Mouse (Mus musculus) layer of hippocampus, adult 2 months (tissue): ENCODE results near the gene Mrpl12. TPM values are rescaled to one million over a fixed set of nuclear protein-coding genes. Genes with fewer than 3 reads are reported as not detected.
A peak's percentile ranks its signal among the peaks of the same experiment; 100 is the strongest.

Source experiments
- DNase-seq, 2 experiments: peaks; one replicate each; pipeline ENCODE4 v3.0.0; 2022; ENCODE audit warnings: low spot score in 2 of 2
- H3K27ac ChIP-seq: fragments of 200-600 bp; 2 replicates; pipeline ENCODE4 v1.8.1; 2022
- H3K4me3 ChIP-seq: fragments of 200-600 bp; 2 replicates; pipeline ENCODE4 v1.8.1; 2022; ENCODE audit warnings: mild to moderate bottlenecking
- CTCF ChIP-seq: fragments of 200-600 bp; conservative IDR thresholded peaks from 2 replicates; pipeline ENCODE4 v1.8.1; 2022; ENCODE audit warnings: antibody characterized with exemption, mild to moderate bottlenecking, moderate library complexity
- long read RNA-seq, 2 experiments: library from polyadenylated mRNA; stranded (forward); transcript quantifications; one replicate each; pipeline ENCODE4 v2.0.0; 2021; ENCODE audit warnings: borderline mapping rate in 2 of 2
- total RNA-seq, 2 experiments: library from RNA; stranded (reverse); gene quantifications; 2 replicates each; pipeline ENCODE4 v1.2.3; 2021

The Mrpl12 gene
- total RNA-seq = 10 to 100 TPM; 63.2 to 68.1 TPM
- long read RNA-seq, experiment 1, transcript Mrpl12-201 (5 exons, 1,316 nt) = major isoform, 47 of 50 reads
- long read RNA-seq, experiment 1, partial matches to known transcripts = 0 of 50 reads
- long read RNA-seq, experiment 1, other reads (novel, unspliced or antisense) = 1 of 50 reads
- long read RNA-seq, experiment 2, transcript Mrpl12-201 (5 exons, 1,316 nt) = major isoform, 69 of 75 reads
- long read RNA-seq, experiment 2, partial matches to known transcripts = 0 of 75 reads
- long read RNA-seq, experiment 2, other reads (novel, unspliced or antisense) = 3 of 75 reads

DNA sequence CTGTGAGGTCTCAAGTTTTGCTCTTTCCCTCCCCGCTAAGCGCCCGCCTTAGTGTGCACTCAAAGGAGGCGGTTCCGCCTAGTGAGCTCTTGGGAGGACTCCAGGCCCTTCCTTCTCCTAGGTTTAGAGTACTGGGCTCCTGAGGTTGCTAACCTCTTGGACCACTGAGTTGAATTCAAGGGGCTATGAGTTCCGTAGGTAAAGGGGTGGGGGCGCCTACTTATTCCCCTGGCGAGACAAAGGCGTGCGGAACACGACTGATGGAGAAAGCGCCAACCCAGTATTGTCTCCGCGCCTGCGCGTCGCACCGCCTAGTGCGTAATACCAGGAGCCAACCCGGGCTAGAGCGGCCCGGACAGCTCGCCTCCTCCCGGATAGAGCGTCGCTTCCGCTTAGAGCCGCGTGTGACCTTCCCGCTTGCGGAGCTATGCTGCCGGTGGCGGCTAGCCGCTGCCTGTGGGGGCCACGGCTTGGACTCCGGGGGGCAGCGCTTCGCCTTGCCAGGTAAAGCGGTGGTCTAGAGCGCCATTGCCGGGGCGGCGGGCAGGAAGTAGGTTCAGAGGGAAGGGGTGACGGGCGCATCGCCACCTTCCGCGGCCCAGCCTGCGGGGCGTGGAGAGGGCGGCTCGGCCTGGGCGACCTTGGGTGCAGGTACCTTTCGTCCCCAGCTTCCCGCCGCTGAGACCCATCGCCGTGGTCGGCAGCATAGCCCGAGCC is at the start of gene Mrpl12:
Mrpl12 (plus strand) TSS at position 349 of the 717 bp plus-strand sequence.
- Histone ChIP-seq H3K4me3 (peak within 1 kb of the TSS; percentile 99), H3K27ac (peak within 1 kb of the TSS; percentile 95)
- TF ChIP-seq CTCF = no peak
- DNase-seq = peak; percentile 89 to 90

DNA sequence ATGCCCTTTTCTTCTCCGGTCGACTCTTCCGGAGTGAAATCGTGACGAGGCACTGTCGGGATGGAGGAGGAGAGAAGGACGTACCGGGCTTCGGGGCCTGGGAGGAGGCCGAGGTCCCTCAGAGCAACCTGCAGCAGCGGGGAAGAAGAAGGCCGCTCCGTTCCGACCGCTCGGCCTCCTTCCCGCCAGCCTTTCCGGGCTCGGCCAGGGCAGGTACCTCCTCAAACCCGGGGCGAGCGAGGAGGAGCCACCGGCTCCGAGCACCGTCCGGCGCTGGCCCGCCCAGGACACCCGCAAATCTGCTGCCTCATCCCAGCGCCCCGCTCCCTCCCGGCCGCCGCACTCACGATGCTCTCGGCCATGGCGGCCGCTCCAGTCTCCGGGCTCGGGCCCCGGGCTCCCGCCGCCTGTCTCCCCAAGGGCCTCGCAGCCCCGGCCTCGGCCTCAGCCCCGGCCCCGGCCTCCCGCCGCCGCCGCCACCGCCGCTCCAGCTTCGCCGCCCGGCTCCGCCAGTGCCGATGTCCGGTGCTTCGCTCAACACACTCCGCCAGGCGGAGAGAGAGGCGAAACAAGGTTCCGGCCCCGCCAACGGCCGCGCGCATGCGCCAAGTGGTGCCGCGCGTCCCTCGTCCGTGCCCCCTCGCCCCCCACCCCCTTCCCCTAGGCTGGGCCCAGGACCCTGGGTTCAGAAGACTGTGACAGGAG is 47.1 kb upstream of the Mrpl12 start, which contains the start of gene Nploc4:
Nploc4 (minus strand) TSS at position 557 of the 705 bp plus-strand sequence.
- peak; percentile 82 to 87 for DNase-seq
- peak within 1 kb of the TSS; percentile 97 for H3K4me3 ChIP-seq
- peak; percentile 51 for TF ChIP-seq CTCF
- peak within 1 kb of the TSS; percentile 96 for H3K27ac ChIP-seq

DNA sequence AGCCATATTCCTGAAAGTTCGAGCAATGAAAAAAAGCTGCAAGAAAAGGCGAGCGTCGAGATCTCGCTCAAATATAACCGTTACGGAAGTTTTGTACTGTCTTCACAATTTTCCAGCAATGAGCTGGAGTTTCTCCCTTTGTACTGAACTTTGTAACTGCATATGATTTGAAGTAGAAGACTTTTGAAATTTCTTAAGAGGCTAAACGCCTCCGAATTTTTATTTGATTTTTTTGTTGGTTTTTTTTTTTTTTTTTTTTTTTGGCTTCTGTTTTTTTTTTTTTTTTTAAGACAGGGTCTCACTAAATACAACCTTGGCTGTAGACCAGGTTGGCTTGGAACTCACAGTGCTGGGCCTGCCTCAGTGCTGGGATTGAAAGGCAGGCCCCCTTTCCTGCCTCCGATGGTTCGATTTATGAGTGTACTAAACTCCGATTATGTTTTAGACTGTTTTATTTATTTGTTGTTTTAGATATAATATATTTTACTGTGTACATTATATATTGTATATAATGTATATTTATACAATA is 46.5 kb upstream of the Mrpl12 start:
- Histone ChIP-seq H3K4me3 (peak overlapping the region; percentile 97), H3K27ac (peak overlapping the region; percentile 96)
- no peak for TF ChIP-seq CTCF
- DNase-seq = no peak

DNA sequence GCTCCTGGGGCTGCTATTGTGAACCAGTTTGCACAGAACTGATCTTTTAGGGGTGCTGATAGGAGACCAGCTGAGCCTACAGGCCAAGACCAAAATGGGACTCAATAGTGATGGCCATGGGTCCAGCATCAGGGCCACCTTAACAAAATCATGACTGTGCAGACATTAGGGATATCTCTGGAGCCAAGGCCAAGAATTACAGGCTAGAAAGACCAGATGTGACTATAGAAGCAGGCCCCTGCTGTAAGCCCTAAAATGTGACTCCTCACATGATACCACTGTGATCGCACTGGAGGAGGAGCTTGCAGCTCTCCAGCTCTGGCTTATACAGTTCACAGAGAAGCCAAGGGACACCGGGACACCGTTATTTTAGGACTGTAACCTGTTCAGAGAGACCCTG is 42.1 kb upstream of the Mrpl12 start, which contains the start of gene Tspan10:
Tspan10 (plus strand) TSS at position 301 of the 400 bp plus-strand sequence.
- Histone ChIP-seq H3K4me3 (no peak within 1 kb of the TSS), H3K27ac (no peak within 1 kb of the TSS)
- DNase-seq = no peak
- TF ChIP-seq CTCF = no peak

DNA sequence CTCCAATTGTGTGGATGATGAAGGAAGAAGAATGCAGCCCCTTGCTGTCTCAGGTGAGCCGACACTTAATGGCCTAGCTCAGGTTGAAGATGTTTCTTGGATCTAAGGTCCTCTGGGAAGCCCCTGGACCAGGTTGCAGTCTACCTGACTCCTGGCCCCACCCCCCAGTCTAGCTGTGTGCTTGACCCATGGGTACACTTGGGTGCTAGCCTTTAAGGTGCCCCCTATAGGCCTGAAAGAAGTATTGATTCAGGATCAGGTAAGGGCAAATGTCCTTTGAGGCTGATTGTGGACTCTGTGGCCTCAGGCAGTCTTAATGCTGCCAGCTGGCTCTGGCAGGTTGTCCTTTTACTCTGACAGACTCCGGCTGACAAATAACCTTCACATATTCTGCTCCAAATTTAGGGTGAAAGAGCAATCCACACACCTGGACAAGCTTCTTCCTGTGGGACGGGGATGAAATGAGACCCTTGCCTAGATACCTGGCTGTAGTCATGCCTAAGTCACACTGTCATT is 41.6 kb upstream of the Mrpl12 start:
- DNase-seq = no peak
- Histone ChIP-seq H3K27ac (no peak overlapping the region), H3K4me3 (no peak overlapping the region)
- TF ChIP-seq CTCF = peak; percentile 33

DNA sequence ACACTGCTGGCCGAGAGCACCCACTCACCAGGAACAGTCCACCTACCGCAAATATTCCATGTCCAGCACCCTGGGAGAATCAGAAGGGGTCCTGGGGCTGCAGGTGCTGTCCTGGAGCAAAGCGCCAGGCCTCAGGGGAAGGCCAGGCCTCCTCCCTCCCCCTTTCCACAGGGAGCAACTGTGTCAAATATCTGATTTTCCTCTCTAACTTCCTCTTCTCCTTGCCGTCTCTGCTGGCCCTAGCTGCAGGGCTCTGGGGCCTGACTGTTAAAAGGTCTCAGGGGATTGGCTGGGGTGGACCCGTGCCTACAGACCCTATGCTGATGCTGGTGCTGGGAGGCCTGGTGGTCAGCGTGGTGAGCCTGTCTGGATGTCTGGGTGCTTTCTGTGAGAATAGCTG is 40.3 kb upstream of the Mrpl12 start:
- Histone ChIP-seq H3K27ac (no peak overlapping the region), H3K4me3 (no peak overlapping the region)
- no peak for TF ChIP-seq CTCF
- no peak for DNase-seq

DNA sequence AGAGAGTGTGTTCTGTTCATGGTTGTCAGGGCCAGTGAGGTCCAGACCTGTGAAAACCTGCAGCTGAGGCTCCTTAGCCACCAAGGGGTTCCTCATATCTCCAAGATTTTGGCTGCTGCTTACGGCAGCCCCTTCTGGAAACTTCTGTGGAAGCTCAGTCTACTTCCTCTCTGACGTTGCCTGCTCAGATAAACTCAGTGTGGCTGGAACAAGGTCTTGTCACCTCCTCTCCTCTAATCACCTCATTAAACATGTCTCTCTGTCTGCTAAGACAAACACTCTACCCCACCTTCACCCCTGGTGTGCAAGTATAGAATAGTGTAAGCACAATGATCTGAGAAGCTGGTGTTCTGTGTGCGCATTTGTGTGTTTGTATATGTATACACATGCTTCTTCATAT is 38.9 kb upstream of the Mrpl12 start:
- Histone ChIP-seq H3K4me3 (no peak overlapping the region), H3K27ac (no peak overlapping the region)
- no peak for DNase-seq
- no peak for TF ChIP-seq CTCF

DNA sequence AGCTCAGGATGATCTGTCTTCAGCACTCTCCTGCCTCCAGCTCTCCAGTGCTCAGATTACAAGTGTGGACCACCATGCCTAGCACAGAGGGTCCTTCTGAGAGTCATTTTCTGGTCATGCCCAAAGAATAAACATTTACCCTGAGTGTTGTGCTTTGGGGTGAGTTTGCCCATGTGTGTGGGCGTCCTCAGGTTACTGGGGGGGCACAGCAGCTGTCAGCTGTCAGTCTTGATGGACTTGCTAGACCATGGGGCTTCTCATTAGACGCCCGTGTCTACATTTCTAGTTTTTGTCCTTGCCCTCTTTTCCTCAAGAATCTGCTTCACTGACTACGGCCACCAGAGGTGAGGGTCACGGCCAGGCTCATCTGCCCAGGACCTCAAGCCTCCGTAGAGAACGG is 37.2 kb upstream of the Mrpl12 start:
- DNase-seq = no peak
- Histone ChIP-seq H3K27ac (no peak overlapping the region), H3K4me3 (no peak overlapping the region)
- no peak for TF ChIP-seq CTCF

DNA sequence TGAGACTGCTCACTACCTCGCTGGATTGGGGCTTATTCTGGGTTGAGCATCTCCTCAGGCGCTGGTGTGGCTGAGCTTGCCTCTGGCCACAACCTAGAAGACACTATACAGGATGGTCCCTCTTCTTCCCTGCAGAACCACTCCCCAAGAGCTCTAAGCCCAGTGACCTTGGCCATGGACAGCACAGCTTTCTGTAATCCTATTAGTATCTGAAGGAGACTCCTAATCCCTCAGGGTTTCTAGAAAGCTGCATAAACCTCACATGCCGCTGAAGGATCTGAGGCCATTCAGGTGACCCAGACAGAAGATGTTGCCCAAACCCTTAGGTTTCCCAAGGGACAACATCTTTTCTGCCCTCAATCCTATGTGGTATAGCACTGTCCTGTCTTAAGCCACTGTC is 32.2 kb upstream of the Mrpl12 start:
- TF ChIP-seq CTCF = no peak
- Histone ChIP-seq H3K27ac (peak overlapping the region; percentile 49; the same call in 1 of the 2 replicates), H3K4me3 (no peak overlapping the region)
- no peak for DNase-seq

DNA sequence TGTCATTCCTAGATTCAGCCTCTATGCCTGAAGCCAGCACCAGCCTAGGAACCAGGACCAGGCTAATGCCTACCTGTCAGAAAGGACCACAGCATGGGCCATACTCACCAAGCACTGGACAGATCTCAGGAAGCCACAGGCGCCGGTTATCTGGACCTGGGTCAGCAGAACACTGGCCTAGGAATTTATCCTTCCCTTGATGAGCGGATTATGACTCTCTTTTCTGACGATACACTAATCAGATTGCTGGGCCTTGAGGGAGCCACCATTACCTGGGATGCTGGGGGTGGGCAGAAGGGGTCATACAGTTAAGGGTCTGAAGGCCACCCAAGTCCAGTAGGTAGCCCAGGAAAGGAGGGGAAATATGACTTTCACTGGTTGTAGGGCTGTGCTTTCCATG is 31.1 kb upstream of the Mrpl12 start, which contains the start of gene Pde6g:
Pde6g (minus strand) TSS at position 195 of the 400 bp plus-strand sequence.
- DNase-seq = no peak
- no peak within 1 kb of the TSS for H3K4me3 ChIP-seq
- H3K27ac ChIP-seq = peak within 1 kb of the TSS; percentile 49
- TF ChIP-seq CTCF = no peak

DNA sequence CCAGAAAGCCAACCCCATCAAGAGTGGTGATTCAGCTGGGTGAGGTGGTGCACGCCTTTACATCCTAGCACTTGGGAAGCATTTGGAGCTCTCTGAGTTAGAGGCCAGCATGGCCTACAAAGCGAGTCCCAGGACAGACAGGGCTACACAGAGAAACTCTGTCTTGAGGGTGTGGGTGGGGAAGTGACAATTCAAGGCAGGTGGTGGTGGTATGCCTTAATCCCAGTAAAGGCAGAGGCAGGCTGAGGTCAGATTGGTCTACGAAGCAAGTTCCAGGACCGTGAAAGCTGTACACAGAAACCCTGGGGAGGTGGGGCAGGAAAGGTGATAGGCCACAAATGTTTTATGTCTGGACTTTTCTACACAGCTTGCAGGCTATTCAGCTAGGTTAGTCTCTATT is 29.4 kb upstream of the Mrpl12 start:
- Histone ChIP-seq H3K27ac (no peak overlapping the region), H3K4me3 (no peak overlapping the region)
- TF ChIP-seq CTCF = no peak
- no peak for DNase-seq

DNA sequence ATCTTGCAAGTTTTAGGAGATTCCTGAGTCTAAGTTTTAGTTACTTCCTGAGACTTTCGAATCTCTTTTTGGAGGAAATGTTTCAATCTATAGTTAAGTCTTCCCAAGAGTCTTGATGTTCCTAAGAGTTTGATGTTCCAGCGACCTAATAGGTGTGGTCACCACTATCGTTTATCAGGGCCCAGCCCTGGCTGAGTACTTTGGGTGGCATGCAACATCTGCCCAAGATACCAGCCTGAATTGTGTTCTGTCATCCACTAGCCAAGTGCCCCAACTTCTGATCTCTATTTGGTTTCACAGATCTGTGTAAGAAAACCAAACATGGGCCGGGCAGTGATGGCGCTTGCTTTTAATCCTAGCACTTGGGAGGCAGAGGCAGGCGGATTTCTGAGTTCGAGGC is 29.0 kb upstream of the Mrpl12 start:
- H3K4me3 ChIP-seq = no peak overlapping the region
- TF ChIP-seq CTCF = no peak
- no peak overlapping the region for H3K27ac ChIP-seq
- DNase-seq = no peak
